Mouse (Mus musculus): Measurements from ENCODE around the gene Tunar. TPM values are rescaled to one million over a fixed set of nuclear protein-coding genes. Genes with fewer than 3 reads are reported as not detected.

The Tunar gene
- total and polyA plus RNA-seq, 2 experiments from 2014 or later, result 12.0 to 16.9 TPM

GRCm38 (mm10) chr12:105347261-105347660 lies 13.6 kb downstream of the Tunar start:
- no peaks in the 10 kb centered on the region for H3K27me3 ChIP-seq (ENCODE audit: insufficient read depth, low read length)
- H3K4me3 ChIP-seq (ENCODE audit: low read depth, low read length), result no peak overlapping the region
- no peak overlapping the region for H3K27ac ChIP-seq (ENCODE audit: low read depth, low read length)
- H3K9me3 ChIP-seq (ENCODE audit: low read length), result no peaks in the 10 kb centered on the region
- H3K4me2 ChIP-seq (ENCODE audit: low read depth), result no peak overlapping the region
- TF ChIP-seq CTCF (IDR thresholded peaks at IDR 0.05; ENCODE audit: low read depth), result no peak
- DNase-seq, result no peak
- WGBS, result 85% methylated on average over 13 of the region's 13 CpGs
- H3K9ac ChIP-seq, result no peak overlapping the region
- ATAC-seq, result no peak
- H3K36me3 ChIP-seq (ENCODE audit: insufficient read depth), result no peaks in the 10 kb centered on the region
- no peaks in the 10 kb centered on the region for H3K4me1 ChIP-seq (ENCODE audit: insufficient read depth)

DNA sequence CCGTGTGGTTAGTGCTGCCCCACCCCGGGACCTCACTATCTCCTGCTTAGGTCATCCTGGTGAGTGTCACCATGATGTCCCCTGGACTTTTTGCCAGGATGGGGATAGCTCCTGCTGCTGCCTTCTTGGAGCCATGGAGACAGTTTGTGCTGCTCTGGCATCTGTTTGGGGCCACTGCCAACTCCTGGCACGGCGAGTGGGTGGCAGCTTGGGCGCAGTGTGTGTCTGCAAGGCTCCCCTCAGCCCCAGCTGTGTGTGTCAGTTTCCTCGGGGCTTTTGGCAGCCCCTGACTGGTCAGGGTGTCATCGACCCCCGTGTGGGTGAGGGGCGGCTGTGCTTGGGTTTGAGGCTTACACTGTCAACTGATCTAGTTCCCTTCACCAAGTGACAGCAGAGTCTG lies 20.6 kb downstream of the Tunar start:
- no peak overlapping the region for H3K4me2 ChIP-seq (ENCODE audit: low read depth)
- no peak for TF ChIP-seq CTCF (IDR thresholded peaks at IDR 0.05; ENCODE audit: low read depth)
- no peak overlapping the region for H3K27ac ChIP-seq (ENCODE audit: low read depth, low read length)
- peak; percentile 90 for ATAC-seq
- H3K9me3 ChIP-seq (ENCODE audit: low read length), result no peaks in the 10 kb centered on the region
- DNase-seq, result peak; percentile 81
- no peaks in the 10 kb centered on the region; the same call in 1 of the 2 replicates for H3K4me1 ChIP-seq (ENCODE audit: insufficient read depth)
- 48% methylated on average over 9 of the region's 9 CpGs for WGBS
- no peaks in the 10 kb centered on the region for H3K36me3 ChIP-seq (ENCODE audit: insufficient read depth)
- H3K9ac ChIP-seq, result no peak overlapping the region
- H3K4me3 ChIP-seq (ENCODE audit: low read depth, low read length), result no peak overlapping the region
- H3K27me3 ChIP-seq (ENCODE audit: insufficient read depth, low read length), result no peaks in the 10 kb centered on the region

- no peak overlapping the region for H3K4me3 ChIP-seq (ENCODE audit: low read depth, low read length)
- H3K4me2 ChIP-seq (ENCODE audit: low read depth), result no peak overlapping the region
- TF ChIP-seq CTCF (IDR thresholded peaks at IDR 0.05; ENCODE audit: low read depth), result 0 out of 2 replicates have a peak, but pooled peaks have one; percentile 16
- H3K27me3 ChIP-seq (ENCODE audit: insufficient read depth, low read length), result no peaks in the 10 kb centered on the region
- no peaks in the 10 kb centered on the region for H3K9me3 ChIP-seq (ENCODE audit: low read length)
- WGBS, result 87% methylated on average over 8 of the region's 8 CpGs
- H3K4me1 ChIP-seq (ENCODE audit: insufficient read depth), result no peaks in the 10 kb centered on the region; the same call in 1 of the 2 replicates
- H3K9ac ChIP-seq, result no peak overlapping the region
- H3K27ac ChIP-seq (ENCODE audit: low read depth, low read length), result no peak overlapping the region
- ATAC-seq, result no peak
- no peak for DNase-seq
- no peaks in the 10 kb centered on the region for H3K36me3 ChIP-seq (ENCODE audit: insufficient read depth)
These were observed 21.1 kb downstream of the Tunar start for GRCm38 (mm10) chr12:105354772-105355171.

DNA sequence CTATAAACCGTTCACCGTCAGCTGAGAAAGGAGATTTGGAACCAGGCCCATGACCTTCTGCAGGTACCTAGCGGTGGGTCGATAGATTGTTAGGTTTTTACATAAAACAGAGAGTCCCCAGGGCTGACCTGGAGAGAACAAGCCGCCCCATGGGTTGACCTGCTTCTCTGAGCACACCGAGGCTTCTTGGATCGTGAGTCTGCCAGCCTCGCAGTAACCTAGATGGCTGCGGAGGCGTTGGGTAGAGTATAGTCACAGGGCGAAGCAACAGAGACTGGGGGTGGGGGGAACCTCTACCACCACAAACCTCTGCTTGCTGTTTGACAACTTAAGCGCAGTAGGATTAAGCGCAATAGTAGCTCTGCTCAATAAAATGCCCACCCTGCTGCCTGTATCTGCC lies 23.1 kb downstream of the Tunar start:
- no peak overlapping the region for H3K4me2 ChIP-seq (ENCODE audit: low read depth)
- no peak for TF ChIP-seq CTCF (IDR thresholded peaks at IDR 0.05; ENCODE audit: low read depth)
- no peaks in the 10 kb centered on the region; the same call in 1 of the 2 replicates for H3K4me1 ChIP-seq (ENCODE audit: insufficient read depth)
- no peaks in the 10 kb centered on the region for H3K27me3 ChIP-seq (ENCODE audit: insufficient read depth, low read length)
- no peaks in the 10 kb centered on the region for H3K36me3 ChIP-seq (ENCODE audit: insufficient read depth)
- no peak for ATAC-seq
- H3K27ac ChIP-seq (ENCODE audit: low read depth, low read length), result no peak overlapping the region
- no peak for DNase-seq
- no peak overlapping the region for H3K9ac ChIP-seq
- no peaks in the 10 kb centered on the region for H3K9me3 ChIP-seq (ENCODE audit: low read length)
- H3K4me3 ChIP-seq (ENCODE audit: low read depth, low read length), result no peak overlapping the region
- 87% methylated on average over 13 of the region's 13 CpGs for WGBS

GRCm38 (mm10) chr12:105363648-105364047 lies 30.0 kb downstream of the Tunar start:
- H3K9ac ChIP-seq, result no peak overlapping the region
- no peaks in the 10 kb centered on the region for H3K4me1 ChIP-seq (ENCODE audit: insufficient read depth)
- no peaks in the 10 kb centered on the region for H3K27me3 ChIP-seq (ENCODE audit: insufficient read depth, low read length)
- TF ChIP-seq CTCF (IDR thresholded peaks at IDR 0.05; ENCODE audit: low read depth), result no peak
- peak overlapping the region; percentile 51 for H3K27ac ChIP-seq (ENCODE audit: low read depth, low read length)
- H3K9me3 ChIP-seq (ENCODE audit: low read length), result no peaks in the 10 kb centered on the region
- WGBS, result 68% methylated on average over 2 of the region's 2 CpGs
- DNase-seq (peak; percentile 42), ATAC-seq (peak; percentile 73)
- H3K4me2 ChIP-seq (ENCODE audit: low read depth), result no peak overlapping the region
- no peaks in the 10 kb centered on the region for H3K36me3 ChIP-seq (ENCODE audit: insufficient read depth)
- no peak overlapping the region for H3K4me3 ChIP-seq (ENCODE audit: low read depth, low read length)

- 73% methylated on average over 8 of the region's 8 CpGs for WGBS
- Histone ChIP-seq H3K4me2 (ENCODE audit: low read depth) (no peak overlapping the region), H3K4me1 (ENCODE audit: insufficient read depth) (no peaks in the 10 kb centered on the region), H3K27me3 (ENCODE audit: insufficient read depth, low read length) (no peaks in the 10 kb centered on the region), H3K36me3 (ENCODE audit: insufficient read depth) (no peaks in the 10 kb centered on the region), H3K4me3 (ENCODE audit: low read depth, low read length) (no peak overlapping the region), H3K9me3 (ENCODE audit: low read length) (no peaks in the 10 kb centered on the region), H3K9ac (no peak overlapping the region), H3K27ac (ENCODE audit: low read depth, low read length) (no peak overlapping the region)
- no peak for TF ChIP-seq CTCF (IDR thresholded peaks at IDR 0.05; ENCODE audit: low read depth)
- ATAC-seq, result no peak
- DNase-seq, result no peak
These were observed 40.9 kb downstream of the Tunar start for GRCm38 (mm10) chr12:105374564-105374963.

DNA sequence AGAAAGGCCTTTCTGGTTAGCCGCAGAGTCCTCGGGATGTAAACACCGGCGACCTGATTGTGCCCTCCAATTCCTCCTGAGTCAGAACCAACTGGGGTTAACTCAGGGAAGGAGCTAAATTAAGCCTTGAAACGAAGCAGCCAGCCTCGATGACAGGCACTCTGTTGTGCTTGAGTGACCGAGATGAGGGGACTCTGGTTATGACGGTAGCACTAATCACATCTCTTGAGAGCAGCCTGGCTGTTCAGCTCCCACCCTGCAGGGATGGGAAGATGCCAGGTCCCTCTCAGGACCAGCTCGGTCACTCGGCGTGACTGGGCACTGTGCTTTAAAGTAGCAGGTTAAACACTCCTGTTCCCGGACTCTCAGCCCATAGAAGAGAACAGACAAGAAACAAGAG lies 43.3 kb downstream of the Tunar start:
- no peak for DNase-seq
- WGBS, result 71% methylated on average over 12 of the region's 12 CpGs
- H3K4me3 ChIP-seq (ENCODE audit: low read depth, low read length), result no peak overlapping the region
- no peak overlapping the region for H3K27ac ChIP-seq (ENCODE audit: low read depth, low read length)
- no peaks in the 10 kb centered on the region for H3K36me3 ChIP-seq (ENCODE audit: insufficient read depth)
- no peak overlapping the region for H3K4me2 ChIP-seq (ENCODE audit: low read depth)
- no peaks in the 10 kb centered on the region for H3K27me3 ChIP-seq (ENCODE audit: insufficient read depth, low read length)
- no peak for TF ChIP-seq CTCF (IDR thresholded peaks at IDR 0.05; ENCODE audit: low read depth)
- H3K9me3 ChIP-seq (ENCODE audit: low read length), result no peaks in the 10 kb centered on the region
- no peak overlapping the region for H3K9ac ChIP-seq
- no peak for ATAC-seq
- no peaks in the 10 kb centered on the region for H3K4me1 ChIP-seq (ENCODE audit: insufficient read depth)
